Mouse (Mus musculus): Measurements from ENCODE around the gene Ddx39.

DNA sequence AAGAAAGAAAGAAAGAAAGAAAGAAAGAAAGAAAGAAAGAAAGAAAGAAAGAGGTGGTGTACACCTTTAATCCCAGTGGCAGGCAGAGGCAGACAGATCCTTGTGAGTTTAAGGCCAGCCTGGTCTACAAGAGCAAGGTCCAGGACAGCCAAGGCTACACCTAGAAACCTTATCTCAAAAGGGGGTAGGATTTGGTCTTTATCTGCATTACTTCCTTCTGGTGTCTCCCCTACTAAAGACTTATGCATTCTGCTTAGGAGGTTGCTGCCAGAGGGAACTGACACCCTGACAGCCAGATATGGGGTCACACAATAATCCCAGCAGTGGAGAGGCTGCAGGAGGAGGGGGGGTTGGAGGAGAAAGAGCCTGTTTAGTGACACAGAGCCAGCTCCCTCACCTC lies 50.7 kb downstream of the Ddx39 start:
- TF ChIP-seq POLR2A (IDR thresholded peaks at IDR 0.05; ENCODE audit: low read depth, low read length) (no peak), CTCF (IDR thresholded peaks at IDR 0.05; ENCODE audit: extremely low read depth, insufficient read length, insufficient replicate concordance, low read depth, low read length) (no peak)
